Mouse (Mus musculus) left cerebral cortex, adult 9 months (tissue): ENCODE results near the gene Cul4a.

Source experiments
- DNase-seq, 2 experiments: peaks; one replicate each; pipeline ENCODE4 v3.0.0; 2022; ENCODE audit warnings: low spot score in 2 of 2

The Cul4a gene

GRCm38 (mm10) chr8:13132220-13132619, 26.8 kb downstream of the Cul4a start:
- DNase-seq = peak in 1 of 2 experiments; percentile 66

GRCm38 (mm10) chr8:13139641-13140182, 34.3 kb downstream of the Cul4a start:
- DNase-seq = no peak

DNA sequence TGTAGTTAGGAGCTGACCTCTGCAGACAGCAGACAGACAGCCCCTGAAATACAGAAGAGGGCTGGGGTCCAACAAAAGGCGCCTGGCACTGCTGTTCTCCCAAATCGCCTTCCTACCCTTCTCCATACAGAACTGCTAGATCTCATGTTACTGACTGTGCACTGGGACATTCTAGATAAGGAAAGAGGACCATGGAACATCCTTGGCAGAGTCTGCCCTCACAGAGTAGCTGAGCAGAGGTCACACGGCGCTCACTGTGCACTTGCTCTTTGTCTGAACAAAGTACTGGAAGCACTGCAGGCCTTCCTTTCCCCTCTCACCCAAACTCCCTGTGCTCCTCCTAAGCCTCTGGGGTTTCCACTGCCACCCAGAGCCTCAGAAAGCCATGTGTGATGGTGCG, 36.3 kb downstream of the Cul4a start:
- DNase-seq = no peak

- DNase-seq = no peak
Observed at GRCm38 (mm10) chr8:13148476-13148875, 43.1 kb downstream of the Cul4a start.

GRCm38 (mm10) chr8:13149287-13149686, 43.9 kb downstream of the Cul4a start:
- DNase-seq = no peak

- DNase-seq = no peak
Observed at GRCm38 (mm10) chr8:13149866-13150265, 44.4 kb downstream of the Cul4a start.

DNA sequence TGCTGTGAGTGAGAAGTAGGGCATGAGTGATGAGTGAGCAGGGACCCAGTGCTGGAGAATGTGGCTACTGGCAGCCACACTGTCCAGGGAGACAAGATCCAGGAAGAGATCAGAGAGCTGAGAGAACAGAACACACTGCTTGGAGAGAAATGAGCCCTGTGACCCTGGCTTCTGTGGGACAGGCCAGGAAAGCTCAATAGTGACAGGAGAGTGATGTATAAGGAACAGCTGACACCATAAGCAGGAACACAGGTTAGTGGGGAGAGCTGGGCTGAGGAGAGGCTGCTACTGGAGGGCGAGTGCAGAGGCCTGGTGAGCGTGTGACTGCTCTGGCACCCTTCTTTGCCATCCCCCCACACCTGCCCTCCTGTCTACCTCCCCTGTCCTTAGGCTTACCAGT, 45.5 kb downstream of the Cul4a start:
- no peak for DNase-seq

DNA sequence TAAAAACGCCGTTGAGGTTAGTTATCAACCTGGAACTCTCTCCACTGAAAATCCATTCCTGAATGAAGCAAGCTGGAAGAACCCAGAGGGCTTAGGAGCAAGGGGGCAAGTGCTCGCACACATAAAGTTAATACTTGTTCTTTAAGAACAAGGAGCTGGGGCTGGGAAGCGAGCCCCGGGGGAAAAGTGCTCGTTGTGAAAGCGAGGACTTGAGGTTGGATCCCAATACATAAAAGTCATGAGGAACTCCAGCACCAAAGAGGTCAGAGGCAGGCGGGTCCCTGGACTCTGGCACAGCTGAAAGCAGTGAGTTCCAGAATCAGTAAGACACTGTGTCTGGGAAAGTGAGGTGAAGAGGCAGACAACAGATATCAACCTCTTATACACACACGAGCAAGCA, 48.7 kb downstream of the Cul4a start:
- DNase-seq = no peak

DNA sequence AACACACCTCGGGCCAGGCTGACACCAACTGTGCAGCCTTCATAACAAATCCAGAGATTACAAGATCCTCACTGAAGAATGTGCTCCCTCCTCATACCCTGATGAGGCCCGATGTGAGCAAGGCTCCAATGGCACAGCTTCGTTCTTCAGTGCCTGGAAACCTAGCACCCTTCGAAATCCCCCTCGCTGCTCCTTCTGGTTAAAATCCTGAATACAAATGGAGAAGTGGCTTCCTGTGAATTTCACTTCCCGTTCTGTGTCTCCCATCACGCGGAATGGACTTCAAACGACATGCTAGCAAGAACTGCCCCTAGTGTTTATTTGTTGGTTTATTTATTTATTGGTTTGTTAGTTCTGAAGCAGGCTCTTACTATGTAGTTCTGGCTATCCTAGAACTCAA, 49.9 kb downstream of the Cul4a start:
- no peak for DNase-seq

DNA sequence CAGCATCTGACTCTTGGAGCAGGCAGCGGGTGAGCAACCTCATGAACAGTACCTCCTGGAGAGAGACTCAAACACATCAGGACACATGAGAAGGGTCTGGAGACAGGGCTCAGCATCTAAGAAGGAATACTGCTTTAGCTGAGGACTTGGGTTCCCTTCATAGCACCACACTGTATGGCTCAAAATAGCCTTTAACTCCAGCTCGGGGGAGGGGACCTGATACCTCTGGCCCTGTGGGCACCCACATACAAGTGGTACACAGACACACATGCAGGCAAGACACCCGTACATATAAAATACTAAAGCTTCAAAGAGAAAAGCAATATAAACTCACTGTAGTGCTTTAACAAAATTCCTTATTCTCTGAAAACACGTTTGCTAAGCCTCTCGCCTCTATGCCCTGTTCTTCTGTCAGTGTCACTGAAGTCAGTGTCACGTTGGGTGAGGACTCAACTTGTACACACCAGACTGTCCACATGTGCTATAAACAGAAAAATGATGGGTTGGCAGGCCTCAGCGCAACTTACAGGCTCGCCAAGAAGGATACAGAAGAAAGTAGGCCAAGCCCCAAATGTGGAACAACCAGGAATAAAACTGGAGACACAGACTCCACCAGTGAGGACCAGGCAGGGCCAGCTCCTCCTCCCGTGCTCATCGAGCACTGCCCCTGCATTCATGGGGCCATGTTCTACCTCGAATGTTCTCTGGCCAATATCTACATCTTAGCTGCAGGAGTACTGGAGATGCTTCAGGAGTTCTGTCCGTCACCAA, 51.1 kb downstream of the Cul4a start:
- peak in 1 of 2 experiments; percentile 38 for DNase-seq

DNA sequence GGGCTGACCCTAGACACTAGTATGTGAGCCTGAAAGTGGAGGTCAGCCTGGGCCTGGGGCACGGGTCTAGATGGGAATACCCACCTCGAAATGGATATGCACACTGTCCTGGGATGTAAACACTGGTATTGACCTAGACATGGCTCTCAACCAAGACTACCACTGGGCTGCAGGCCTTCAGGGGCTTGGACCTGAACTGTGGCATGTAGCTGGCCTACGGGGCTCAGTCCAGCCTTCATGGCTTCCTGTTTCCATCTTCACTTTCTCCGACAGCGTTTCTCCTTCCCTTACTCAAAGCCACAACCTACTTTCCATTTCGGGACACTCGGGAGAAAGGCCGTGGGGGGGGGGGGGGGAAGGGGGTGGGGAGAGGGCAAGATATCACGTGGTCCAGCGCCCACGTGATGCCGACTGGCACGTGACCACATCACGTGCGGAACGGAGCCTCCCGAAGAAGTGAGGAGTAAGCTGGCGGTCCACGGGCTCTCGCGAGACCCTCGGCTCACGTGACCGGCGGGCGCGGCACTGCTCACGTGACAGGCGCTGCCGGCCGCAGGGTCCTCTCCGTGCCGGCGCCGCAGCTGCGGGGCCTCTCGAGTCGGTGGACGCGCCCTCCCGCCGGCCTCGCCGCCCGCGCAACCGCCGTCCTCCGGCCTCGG, 53.4 kb downstream of the Cul4a start, which contains the start of gene Lamp1:
Gene Lamp1 (plus strand): TSS at position 444 of the 659 bp plus-strand sequence.
- peak; percentile 95 to 99 for DNase-seq

GRCm38 (mm10) chr8:13159377-13159881, 54.0 kb downstream of the Cul4a start:
- no peak for DNase-seq

- no peak for DNase-seq
Observed at GRCm38 (mm10) chr8:13160691-13161090, 55.3 kb downstream of the Cul4a start.

- DNase-seq = no peak
Observed at GRCm38 (mm10) chr8:13162098-13162497, 56.7 kb downstream of the Cul4a start.

- no peak for DNase-seq
Observed at GRCm38 (mm10) chr8:13163563-13163962, 58.1 kb downstream of the Cul4a start.

DNA sequence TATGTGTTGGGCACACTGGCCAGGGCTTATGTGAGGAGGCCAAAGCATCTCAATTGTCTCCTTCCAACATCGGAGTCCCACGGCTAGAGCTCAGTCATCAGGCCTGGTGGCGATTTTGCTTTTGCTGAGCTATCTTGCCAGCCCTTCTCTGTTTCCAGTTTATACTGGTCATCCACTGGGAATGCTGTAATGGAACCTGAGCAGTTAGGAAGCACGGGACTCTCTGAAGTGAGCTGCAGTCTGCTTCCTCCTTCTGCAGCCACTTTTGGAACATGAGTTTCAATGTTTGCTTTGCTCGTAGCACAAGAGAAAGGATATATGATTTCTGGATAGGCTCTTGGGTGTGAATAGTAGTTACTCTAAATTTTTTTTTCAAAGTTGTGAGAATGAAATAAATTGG, 58.9 kb downstream of the Cul4a start:
- DNase-seq = no peak

DNA sequence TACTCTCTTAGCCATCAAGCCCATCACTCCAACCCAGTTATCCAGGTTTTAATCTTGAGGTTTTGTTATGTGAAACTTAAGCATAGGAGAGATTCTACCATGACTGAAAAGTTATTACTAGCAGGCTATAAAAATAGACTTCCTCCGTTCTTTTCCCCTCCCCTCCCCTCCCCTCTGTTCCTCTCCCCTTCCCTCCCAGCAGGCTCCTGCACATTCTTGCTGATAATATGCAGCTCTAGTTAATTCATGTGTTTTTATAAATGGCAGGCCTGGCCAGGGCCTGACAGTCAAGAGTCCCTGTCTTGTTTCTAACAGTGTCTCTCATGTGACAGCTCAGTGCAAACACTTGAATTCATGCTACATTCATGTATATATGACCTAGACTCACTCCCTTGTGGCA, 65.1 kb downstream of the Cul4a start:
- no peak for DNase-seq

DNA sequence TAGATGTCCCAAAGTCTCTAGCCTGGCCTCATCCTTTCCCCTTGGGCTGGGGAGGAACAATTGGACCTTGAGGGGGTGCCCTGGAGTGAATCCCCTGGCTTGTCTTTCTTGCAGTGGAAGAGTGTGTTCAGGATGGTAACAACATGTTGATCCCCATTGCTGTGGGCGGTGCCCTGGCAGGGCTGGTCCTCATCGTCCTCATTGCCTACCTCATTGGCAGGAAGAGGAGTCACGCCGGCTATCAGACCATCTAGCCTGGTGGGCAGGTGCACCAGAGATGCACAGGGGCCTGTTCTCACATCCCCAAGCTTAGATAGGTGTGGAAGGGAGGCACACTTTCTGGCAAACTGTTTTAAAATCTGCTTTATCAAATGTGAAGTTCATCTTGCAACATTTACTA, 68.9 kb downstream of the Cul4a start:
- no peak for DNase-seq

DNA sequence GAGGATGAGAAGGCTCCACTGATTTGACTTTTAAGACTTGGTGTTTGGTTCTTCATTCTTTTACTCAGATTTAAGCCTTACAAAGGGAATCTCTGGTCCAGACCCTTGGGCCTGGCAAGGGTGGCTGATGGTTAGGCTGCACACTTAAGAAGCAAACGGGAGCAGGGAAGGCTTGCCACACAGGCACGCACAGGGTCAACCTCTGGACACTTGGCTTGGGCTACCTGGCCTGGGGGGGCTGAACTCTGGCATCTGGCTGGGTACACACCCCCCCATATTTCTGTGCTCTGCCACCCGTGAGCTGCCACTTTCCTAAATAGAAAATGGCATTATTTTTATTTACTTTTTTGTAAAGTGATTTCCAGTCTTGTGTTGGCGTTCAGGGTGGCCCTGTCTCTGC, 69.4 kb downstream of the Cul4a start:
- DNase-seq = no peak

DNA sequence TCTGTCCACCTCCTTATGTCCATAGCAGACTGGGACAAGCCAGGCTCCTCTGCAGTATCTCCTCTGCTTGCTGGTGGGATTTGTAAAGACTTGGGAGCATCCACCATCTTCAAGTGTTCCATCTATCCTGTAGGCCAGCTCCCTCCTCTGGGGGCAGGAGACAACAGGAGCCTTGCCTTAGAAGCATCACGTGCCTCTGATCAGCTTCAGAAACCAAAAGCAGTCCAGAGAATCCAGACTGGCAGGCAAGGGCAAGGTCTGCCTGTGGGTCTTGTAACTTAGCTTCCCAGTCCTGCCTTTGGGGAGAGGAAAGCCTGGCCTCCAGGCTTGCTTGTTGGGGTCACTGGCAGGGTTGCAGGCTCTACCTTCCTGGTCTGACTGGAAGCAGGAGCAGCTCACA, 70.2 kb downstream of the Cul4a start:
- DNase-seq = no peak

GRCm38 (mm10) chr8:13177173-13177852, 71.9 kb downstream of the Cul4a start:
- no peak for DNase-seq

GRCm38 (mm10) chr8:13178137-13178536, 72.7 kb downstream of the Cul4a start:
- no peak for DNase-seq
